Mouse (Mus musculus) kidney, embryonic 14.5 days (tissue): ENCODE measurements around the gene Nedd4. TPM values are rescaled to one million over a fixed set of nuclear protein-coding genes. Genes with fewer than 3 reads are reported as not detected.

Experiments
- ATAC-seq: fragments of 200-750 bp; cut with Nextera tagmentation; 2 replicates; pipeline ENCODE4 v1.8.0; 2017; ENCODE audit warnings: moderate number of reproducible peaks, mild to moderate bottlenecking, moderate TSS enrichment, moderate library complexity; ENCODE audit not compliant: low FRiP score, low TSS enrichment
- H3K27ac ChIP-seq: fragments of 300-500 bp; sonication (generic); 2 replicates; pipeline ENCODE4 v1.5.1; 2014; ENCODE audit warnings: low read depth, mild to moderate bottlenecking, low read length, moderate library complexity, mixed read lengths
- H3K27me3 ChIP-seq: fragments of 300-500 bp; sonication (generic); 2 replicates; pipeline ENCODE4 v1.6.1; 2014; ENCODE audit warnings: mild to moderate bottlenecking, low read length; ENCODE audit not compliant: control insufficient read depth, insufficient read depth
- H3K36me3 ChIP-seq: fragments of 300-500 bp; sonication (generic); 2 replicates; pipeline ENCODE4 v1.6.1; 2014; ENCODE audit warnings: low read length, mixed read lengths; ENCODE audit not compliant: control insufficient read depth, insufficient read depth
- H3K4me1 ChIP-seq: fragments of 300-500 bp; sonication (generic); 2 replicates; pipeline ENCODE4 v1.6.1; 2014; ENCODE audit warnings: low read length, mixed read lengths; ENCODE audit not compliant: control insufficient read depth, insufficient read depth
- H3K4me2 ChIP-seq: fragments of 300-500 bp; sonication (generic); replicated peaks from 2 replicates; pipeline ENCODE4 v1.6.1; 2014; ENCODE audit warnings: low read depth, mild to moderate bottlenecking, low read length
- H3K4me3 ChIP-seq: fragments of 300-500 bp; sonication (generic); 2 replicates; pipeline ENCODE4 v1.5.1; 2014; ENCODE audit warnings: mild to moderate bottlenecking, low read length
- H3K9ac ChIP-seq: fragments of 300-500 bp; sonication (generic); 2 replicates; pipeline ENCODE4 v1.6.1; 2014; ENCODE audit warnings: low read depth, mild to moderate bottlenecking, low read length, moderate library complexity
- H3K9me3 ChIP-seq: fragments of 300-500 bp; sonication (generic); 2 replicates; pipeline ENCODE4 v1.6.1; 2016; ENCODE audit warnings: low read length; ENCODE audit not compliant: control insufficient read depth
- whole genome bisulfite sequencing: fragments of 180-500 bp; shearing (Covaris S2); extraction: QIAGEN DNeasy Blood & Tissue Kit; methylation state at CpG from one replicate; pipeline ENCODE4 v1.1.7; 2014; 5-methylcytosine and 5-hydroxymethylcytosine counted together
- polyA plus RNA-seq: library from polyadenylated mRNA; unstranded; fragments of >200 nt; fragmentation: Nextera tagmentation; extraction: Ambion mirVana; gene quantifications from 2 replicates; pipeline ENCODE4 v1.2.1, GENCODE M21; 2014

Nedd4 gene
- 448 and 806 TPM in 2 replicates for polyA plus RNA-seq

- WGBS, result 1% methylated on average over 53 of the region's 83 CpGs
- no peaks in the 10 kb centered on the region for H3K27me3 ChIP-seq
- H3K4me2 ChIP-seq, result peak within 1 kb of the TSS; percentile 90
- H3K36me3 ChIP-seq, result peaks cover 28% of the 10 kb centered on the region
- peaks cover 27% of the 10 kb centered on the region for H3K4me1 ChIP-seq
- H3K9ac ChIP-seq, result peak within 1 kb of the TSS; percentile 100
- H3K27ac ChIP-seq, result peak within 1 kb of the TSS; percentile 100
- peak; percentile 94 for ATAC-seq
- peak within 1 kb of the TSS; percentile 98 for H3K4me3 ChIP-seq
- no peaks in the 10 kb centered on the region for H3K9me3 ChIP-seq
Measured at GRCm38 (mm10) chr9:72661895-72662661, at the start of gene Nedd4. TSS of gene Nedd4 (plus strand) at chr9:72662346.

GRCm38 (mm10) chr9:72613884-72614283 lies 48.3 kb upstream of the Nedd4 start:
- WGBS, result 84% methylated on average over 2 of the region's 2 CpGs
- Histone ChIP-seq H3K27ac (no peak overlapping the region), H3K4me1 (no peaks in the 10 kb centered on the region), H3K4me3 (no peak overlapping the region), H3K4me2 (no peak overlapping the region), H3K9me3 (no peaks in the 10 kb centered on the region), H3K9ac (no peak overlapping the region), H3K36me3 (peaks cover 35% of the 10 kb centered on the region), H3K27me3 (no peaks in the 10 kb centered on the region)
- ATAC-seq, result no peak

- Histone ChIP-seq H3K4me1 (no peaks in the 10 kb centered on the region), H3K36me3 (peaks cover 43% of the 10 kb centered on the region), H3K4me3 (no peak overlapping the region), H3K27ac (no peak overlapping the region), H3K9me3 (no peaks in the 10 kb centered on the region), H3K27me3 (no peaks in the 10 kb centered on the region), H3K9ac (no peak overlapping the region), H3K4me2 (no peak overlapping the region)
- no peak for ATAC-seq
- WGBS, result 88% methylated on average over 6 of the region's 6 CpGs
Measured at GRCm38 (mm10) chr9:72614786-72615480, 47.2 kb upstream of the Nedd4 start.

- Histone ChIP-seq H3K27me3 (no peaks in the 10 kb centered on the region), H3K4me1 (no peaks in the 10 kb centered on the region), H3K36me3 (peaks cover 41% of the 10 kb centered on the region), H3K9me3 (no peaks in the 10 kb centered on the region), H3K9ac (no peak overlapping the region), H3K4me3 (no peak overlapping the region), H3K4me2 (no peak overlapping the region), H3K27ac (no peak overlapping the region)
- 88% methylated on average over 3 of the region's 3 CpGs for WGBS
- no peak for ATAC-seq
Measured at GRCm38 (mm10) chr9:72618037-72618436, 44.1 kb upstream of the Nedd4 start.

GRCm38 (mm10) chr9:72623605-72624004 lies 38.5 kb upstream of the Nedd4 start:
- H3K9ac ChIP-seq, result no peak overlapping the region
- H3K36me3 ChIP-seq, result peaks cover 17% of the 10 kb centered on the region
- H3K27ac ChIP-seq, result no peak overlapping the region
- no peak overlapping the region for H3K4me3 ChIP-seq
- WGBS, result 96% methylated on average over 1 of the region's 1 CpGs
- no peak for ATAC-seq
- no peaks in the 10 kb centered on the region for H3K9me3 ChIP-seq
- no peaks in the 10 kb centered on the region for H3K4me1 ChIP-seq
- no peaks in the 10 kb centered on the region for H3K27me3 ChIP-seq
- H3K4me2 ChIP-seq, result no peak overlapping the region

- 80% methylated on average over 1 of the region's 1 CpGs for WGBS
- Histone ChIP-seq H3K27ac (no peak overlapping the region), H3K9me3 (no peaks in the 10 kb centered on the region), H3K9ac (no peak overlapping the region), H3K27me3 (no peaks in the 10 kb centered on the region), H3K4me1 (no peaks in the 10 kb centered on the region), H3K4me2 (no peak overlapping the region), H3K36me3 (no peaks in the 10 kb centered on the region), H3K4me3 (no peak overlapping the region)
- ATAC-seq, result no peak
Measured at GRCm38 (mm10) chr9:72627598-72627997, 34.5 kb upstream of the Nedd4 start.

GRCm38 (mm10) chr9:72628591-72628990 lies 33.6 kb upstream of the Nedd4 start:
- WGBS, result 26% methylated on average over 2 of the region's 2 CpGs
- no peak overlapping the region for H3K27ac ChIP-seq
- ATAC-seq, result no peak

GRCm38 (mm10) chr9:72632198-72632597 lies 29.9 kb upstream of the Nedd4 start:
- no peaks in the 10 kb centered on the region for H3K36me3 ChIP-seq
- H3K4me1 ChIP-seq, result no peaks in the 10 kb centered on the region
- no peak overlapping the region for H3K4me2 ChIP-seq
- no peaks in the 10 kb centered on the region for H3K27me3 ChIP-seq
- H3K9me3 ChIP-seq, result no peaks in the 10 kb centered on the region
- H3K27ac ChIP-seq, result no peak overlapping the region
- H3K9ac ChIP-seq, result no peak overlapping the region
- ATAC-seq, result no peak
- WGBS, result 50% methylated on average over 1 of the region's 1 CpGs
- H3K4me3 ChIP-seq, result no peak overlapping the region

More at GRCm38 (mm10) chr9:72628591-72628990, 33.6 kb upstream of the Nedd4 start:
- Histone ChIP-seq H3K4me3 (no peak overlapping the region), H3K4me2 (no peak overlapping the region), H3K4me1 (no peaks in the 10 kb centered on the region), H3K36me3 (no peaks in the 10 kb centered on the region), H3K9ac (no peak overlapping the region), H3K9me3 (no peaks in the 10 kb centered on the region), H3K27me3 (no peaks in the 10 kb centered on the region)

GRCm38 (mm10) chr9:72635134-72635533 lies 27.0 kb upstream of the Nedd4 start:
- Histone ChIP-seq H3K9me3 (no peaks in the 10 kb centered on the region), H3K9ac (no peak overlapping the region), H3K27ac (no peak overlapping the region), H3K4me1 (peaks cover 9% of the 10 kb centered on the region; the same call in 1 of the 2 replicates), H3K27me3 (no peaks in the 10 kb centered on the region), H3K4me2 (no peak overlapping the region), H3K4me3 (no peak overlapping the region), H3K36me3 (no peaks in the 10 kb centered on the region)
- ATAC-seq, result no peak
